In genomic region chr10:61474344-61474743, GRCm38 (mm10) we compare ENCODE assay signal across 13 mouse cellular contexts. TPM values are rescaled to one million over a fixed set of nuclear protein-coding genes. Genes with fewer than 3 reads are reported as not detected.
A peak's percentile ranks its signal among the peaks of the same experiment; 100 is the strongest.
DNase-seq lines count a peak whose midpoint lies in the region; ATAC-seq lines count a peak whose summit lies in the region.
"Had no signal": no experiment of that assay in that cellular context is flagged by ENCODE, and none has a peak within 500 bp of the region (broad histone marks: within the 10 kb centered on the region; RNA-seq: fewer than 3 reads in every experiment).

No protein-coding gene starts in this region.

- no peak overlapping the region for H3K4me3 ChIP-seq in heart, embryonic 10.5 days
- peak overlapping the region; percentile 86 for H3K4me3 ChIP-seq in forebrain, embryonic 16.5 days (replicated peaks; ENCODE audit: low read length)
- H3K4me3 ChIP-seq in midbrain, embryonic 12.5 days: peak overlapping the region; percentile 79

- peak overlapping the region; percentile 44 for H3K9ac ChIP-seq in forebrain, embryonic 16.5 days (replicated peaks; ENCODE audit: low read depth, low read length)
- no peak overlapping the region; the same call in 1 of the 2 replicates for H3K9ac ChIP-seq in midbrain, embryonic 12.5 days (replicated peaks)
- H3K9ac ChIP-seq: limb, embryonic 15.5 days had no signal

- no peak for ATAC-seq in forebrain, embryonic 16.5 days
- ATAC-seq in midbrain, embryonic 12.5 days (ENCODE audit: low FRiP score, low read depth): no peak

- WGBS in heart, embryonic 10.5 days: 88% methylated on average over 1 of the region's 1 CpGs
- whole genome bisulfite sequencing in forebrain, embryonic 16.5 days: 83% methylated on average over 1 of the region's 1 CpGs
- WGBS in midbrain, embryonic 12.5 days: 74% methylated on average over 1 of the region's 1 CpGs

- H3K27ac ChIP-seq in heart, embryonic 10.5 days: peak overlapping the region; percentile 67
- H3K27ac ChIP-seq in forebrain, embryonic 16.5 days (ENCODE audit: low read length): no peak overlapping the region; the same call in 1 of the 2 replicates
- no peak overlapping the region for H3K27ac ChIP-seq in midbrain, embryonic 12.5 days (replicated peaks)
- H3K27ac ChIP-seq: limb, embryonic 15.5 days had no signal

- H3K27me3 ChIP-seq in heart, embryonic 10.5 days (ENCODE audit: insufficient read depth, poor library complexity, severe bottlenecking): no peaks in the 10 kb centered on the region
- no peaks in the 10 kb centered on the region for H3K27me3 ChIP-seq in forebrain, embryonic 16.5 days (replicated peaks; ENCODE audit: control insufficient read depth, insufficient read depth, low read length)
- peaks cover 6% of the 10 kb centered on the region; the same call in 1 of the 2 replicates for H3K27me3 ChIP-seq in midbrain, embryonic 12.5 days
- H3K27me3 ChIP-seq: limb, embryonic 15.5 days had no signal

- peak overlapping the region; percentile 97 for H3K4me2 ChIP-seq in forebrain, embryonic 16.5 days (ENCODE audit: low read length)
- peak overlapping the region; percentile 96 for H3K4me2 ChIP-seq in midbrain, embryonic 12.5 days (replicated peaks)

- intact Hi-C loops in left cerebral cortex, postnatal 4 days (cut with DNase I): no loop called here

- H3K9me3 ChIP-seq in heart, embryonic 10.5 days: no peaks in the 10 kb centered on the region
- no peaks in the 10 kb centered on the region for H3K9me3 ChIP-seq in forebrain, embryonic 16.5 days (ENCODE audit: control insufficient read depth, low read length)
- H3K9me3 ChIP-seq in midbrain, embryonic 12.5 days: no peaks in the 10 kb centered on the region
- H3K9me3 ChIP-seq: limb, embryonic 15.5 days had no signal

- peaks cover 25% of the 10 kb centered on the region for H3K4me1 ChIP-seq in heart, embryonic 10.5 days
- H3K4me1 ChIP-seq in forebrain, embryonic 16.5 days (replicated peaks; ENCODE audit: control insufficient read depth, insufficient read depth, low read length): peaks cover 23% of the 10 kb centered on the region
- peaks cover 19% of the 10 kb centered on the region for H3K4me1 ChIP-seq in midbrain, embryonic 12.5 days

- H3K36me3 ChIP-seq in heart, embryonic 10.5 days: no peaks in the 10 kb centered on the region
- no peaks in the 10 kb centered on the region for H3K36me3 ChIP-seq in forebrain, embryonic 16.5 days (ENCODE audit: control insufficient read depth, insufficient read depth)
- no peaks in the 10 kb centered on the region for H3K36me3 ChIP-seq in midbrain, embryonic 12.5 days
- H3K36me3 ChIP-seq: limb, embryonic 15.5 days had no signal

- no peak for DNase-seq in heart, embryonic 10.5 days (ENCODE audit: low spot score)
- DNase-seq in heart, adult 8-10 months (ENCODE audit: low spot score): no peak
- DNase-seq in 416B (ENCODE audit: low read depth): peak; percentile 86
- no peak for DNase-seq in left cerebral cortex, postnatal 4 days
- DNase-seq in kidney, postnatal 10 days: no peak
- no peak for DNase-seq in layer of hippocampus, adult 11-12 months (ENCODE audit: low spot score)
- DNase-seq: B cell, adult 2 months; kidney, adult 8-10 months; layer of hippocampus, adult 9-11 months; spleen, adult 18-20 months had no signal

RNA-seq across cellular contexts. Expression of gene Lrrc20, which starts 1.3 kb away (rescaled TPM):
- polyA plus RNA-seq in heart, embryonic 10.5 days (2016; fragmentation: Nextera tagmentation; extraction: Ambion mirVana): 10.5 and 14.0 TPM in 2 replicates
- total RNA-seq in heart, adult 8-10 months (2022): 10 to 100 TPM; 32.7 to 43.3 (median 40.3) TPM
- polyA plus RNA-seq in forebrain, embryonic 16.5 days (2015; fragmentation: Nextera tagmentation; extraction: Ambion mirVana): 25.7 and 28.1 TPM in 2 replicates
- polyA plus RNA-seq in midbrain, embryonic 12.5 days (2016; fragmentation: Nextera tagmentation; extraction: Ambion mirVana): 13.7 and 14.3 TPM in 2 replicates
- 10 to 100 TPM; 20.0 to 22.1 TPM for total RNA-seq in left cerebral cortex, postnatal 4 days (2021)

RNA-seq across cellular contexts. Expression of gene Eif4ebp2, which starts 21.9 kb away (rescaled TPM):
- 51.2 and 53.1 TPM in 2 replicates for polyA plus RNA-seq in heart, embryonic 10.5 days (2016; fragmentation: Nextera tagmentation; extraction: Ambion mirVana)
- total RNA-seq in heart, adult 8-10 months (2022): 10 to 100 TPM; 59.5 to 77.7 (median 70.8) TPM
- 78.2 and 88.4 TPM in 2 replicates for polyA plus RNA-seq in forebrain, embryonic 16.5 days (2015; fragmentation: Nextera tagmentation; extraction: Ambion mirVana)
- 78.9 and 79.2 TPM in 2 replicates for polyA plus RNA-seq in midbrain, embryonic 12.5 days (2016; fragmentation: Nextera tagmentation; extraction: Ambion mirVana)
- 10 to 100 TPM; 68.6 to 71.7 TPM for total RNA-seq in left cerebral cortex, postnatal 4 days (2021)

RNA-seq across cellular contexts. Expression of gene Nodal, which starts 56.6 kb away (rescaled TPM):
- polyA plus RNA-seq in heart, embryonic 10.5 days (2016; fragmentation: Nextera tagmentation; extraction: Ambion mirVana): 0.28 TPM in 1 of 2 replicates, not detected in the other
- total RNA-seq in heart, adult 8-10 months (2022): under 1 TPM in 1 of 4 experiments, not detected in 3; 0.11 TPM
- polyA plus RNA-seq in forebrain, embryonic 16.5 days (2015; fragmentation: Nextera tagmentation; extraction: Ambion mirVana): 0.10 and 0.15 TPM in 2 replicates
- not detected in 2 replicates for polyA plus RNA-seq in midbrain, embryonic 12.5 days (2016; fragmentation: Nextera tagmentation; extraction: Ambion mirVana)
- total RNA-seq in left cerebral cortex, postnatal 4 days (2021): under 1 TPM in 1 of 2 experiments, not detected in 1; 0.18 TPM
